Mouse (Mus musculus) forebrain, postnatal 0 days (tissue): Measurements from ENCODE around the gene Gm7579. TPM values are rescaled to one million over a fixed set of nuclear protein-coding genes. Genes with fewer than 3 reads are reported as not detected.
"Not testable (repeated sequence)": the region's sequence is repeated elsewhere in the genome, so short reads cannot be mapped to it uniquely, and the experiment has no call there.

ENCODE experiments used
- ATAC-seq: fragments of 200-750 bp; cut with Nextera tagmentation; 2 replicates; pipeline ENCODE4 v1.8.0; 2017; ENCODE audit warnings: mild to moderate bottlenecking, moderate library complexity
- DNase-seq: peaks from one replicate; pipeline ENCODE4 v3.0.0-alpha.2; 2015
- H3K27ac ChIP-seq: fragments of 300-500 bp; sonication (generic); 2 replicates; pipeline ENCODE4 v1.5.1; 2014; ENCODE audit warnings: low read depth, mild to moderate bottlenecking, antibody characterized with exemption, low read length, moderate library complexity, mixed read lengths
- H3K27me3 ChIP-seq: fragments of 300-500 bp; sonication (generic); 2 replicates; pipeline ENCODE4 v1.6.1; 2014; ENCODE audit warnings: mild to moderate bottlenecking, low read length, mixed read lengths; ENCODE audit not compliant: insufficient read depth
- H3K36me3 ChIP-seq: fragments of 300-500 bp; sonication (generic); 2 replicates; pipeline ENCODE4 v1.6.1; 2014; ENCODE audit warnings: mild to moderate bottlenecking, moderate library complexity; ENCODE audit not compliant: insufficient read depth
- H3K4me1 ChIP-seq: fragments of 300-500 bp; sonication (generic); 2 replicates; pipeline ENCODE4 v1.6.1; 2014; ENCODE audit warnings: antibody characterized with exemption; ENCODE audit not compliant: insufficient read depth
- H3K4me2 ChIP-seq: fragments of 300-500 bp; sonication (generic); 2 replicates; pipeline ENCODE4 v1.6.1; 2014; ENCODE audit warnings: low read depth, mild to moderate bottlenecking, moderate library complexity
- H3K4me3 ChIP-seq: fragments of 300-500 bp; sonication (generic); 2 replicates; pipeline ENCODE4 v1.5.1; 2014; ENCODE audit warnings: low read depth, low read length, mixed read lengths
- H3K9ac ChIP-seq: fragments of 300-500 bp; sonication (generic); 2 replicates; pipeline ENCODE4 v1.6.1; 2014; ENCODE audit warnings: mild to moderate bottlenecking
- H3K9me3 ChIP-seq: fragments of 300-500 bp; sonication (generic); 2 replicates; pipeline ENCODE4 v1.6.1; 2016; ENCODE audit warnings: low read length
- CTCF ChIP-seq: sonication (generic); IDR thresholded peaks from 2 replicates; pipeline ENCODE4 v1.5.1; 2016; ENCODE audit warnings: antibody characterized with exemption, control low read depth, low read depth
- WGBS: fragments of 180-500 bp; shearing (Covaris S2); extraction: QIAGEN DNeasy Blood & Tissue Kit; methylation state at CpG from one replicate; pipeline ENCODE4 v1.1.7; 2014; 5-methylcytosine and 5-hydroxymethylcytosine counted together
- polyA plus RNA-seq: library from polyadenylated mRNA; unstranded; fragments of >200 nt; fragmentation: Nextera tagmentation; extraction: Ambion mirVana; gene quantifications from 2 replicates; pipeline ENCODE4 v1.2.1, GENCODE M21; 2015
- total RNA-seq: library from RNA; depleted of rRNA; stranded (reverse); fragments of >200 nt; gene quantifications from 2 replicates; pipeline ENCODE4 v1.2.3, GENCODE M21; 2014; rRNA removed

Gm7579 gene
- total RNA-seq = not detected in 2 replicates
- not detected in 2 replicates for polyA plus RNA-seq

DNA sequence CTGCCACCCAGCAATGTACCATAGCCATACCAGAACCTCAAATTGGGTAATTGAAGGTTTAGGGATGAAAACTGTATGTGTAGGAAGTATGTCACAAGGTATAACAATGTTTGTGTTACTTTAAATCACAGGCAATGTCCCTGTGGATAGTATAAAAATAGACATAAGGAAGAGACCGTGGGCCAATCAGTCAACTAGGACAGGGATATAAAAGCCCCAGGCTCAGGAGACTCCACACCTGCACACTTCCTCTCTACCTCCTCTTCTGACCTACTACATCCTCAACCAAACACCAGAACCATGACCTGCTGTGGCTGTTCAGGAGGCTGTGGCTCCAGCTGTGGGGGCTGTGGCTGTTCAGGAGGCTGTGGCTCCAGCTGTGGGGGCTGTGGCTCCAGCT, at the start of gene Gm7579:
Gm7579 (plus strand) TSS at position 301 of the 400 bp plus-strand sequence.
- Histone ChIP-seq H3K27me3 (no peaks in the 10 kb centered on the region), H3K36me3 (no peaks in the 10 kb centered on the region), H3K4me3 (no peak within 1 kb of the TSS), H3K27ac (no peak within 1 kb of the TSS), H3K9ac (no peak within 1 kb of the TSS), H3K9me3 (no peaks in the 10 kb centered on the region), H3K4me2 (no peak within 1 kb of the TSS), H3K4me1 (no peaks in the 10 kb centered on the region)
- no peak for ATAC-seq
- no peak for DNase-seq
- WGBS = 78% methylated on average over 1 of the region's 1 CpGs
- no peak for TF ChIP-seq CTCF

DNA sequence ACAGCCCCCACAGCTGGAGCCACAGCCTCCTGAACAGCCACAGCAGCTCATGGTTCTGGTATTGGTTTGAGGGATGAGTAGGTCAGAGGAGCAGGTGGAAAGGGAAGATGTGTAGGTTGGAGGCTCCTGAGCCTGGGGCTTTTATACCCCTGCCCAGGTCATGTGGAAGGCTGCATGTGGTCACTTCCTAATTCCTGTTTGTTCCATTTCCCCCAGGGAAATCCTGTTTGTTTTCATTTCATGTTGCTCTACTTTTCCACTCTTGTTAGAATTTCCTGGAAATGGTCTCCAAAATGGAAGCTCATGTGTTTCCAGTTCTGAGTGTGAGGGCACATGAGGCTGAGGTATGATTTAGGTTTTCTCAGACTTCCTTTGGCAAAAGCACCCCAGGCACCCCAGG, 46.0 kb upstream of the Gm7579 start, which contains the start of gene Gm4553:
Gm4553 (minus strand) TSS at position 101 of the 400 bp plus-strand sequence.
- not testable (repeated sequence) for H3K36me3 ChIP-seq, H3K4me1 ChIP-seq, DNase-seq, H3K9ac ChIP-seq, H3K9me3 ChIP-seq, H3K4me2 ChIP-seq, H3K27ac ChIP-seq, H3K4me3 ChIP-seq, H3K27me3 ChIP-seq, ATAC-seq

DNA sequence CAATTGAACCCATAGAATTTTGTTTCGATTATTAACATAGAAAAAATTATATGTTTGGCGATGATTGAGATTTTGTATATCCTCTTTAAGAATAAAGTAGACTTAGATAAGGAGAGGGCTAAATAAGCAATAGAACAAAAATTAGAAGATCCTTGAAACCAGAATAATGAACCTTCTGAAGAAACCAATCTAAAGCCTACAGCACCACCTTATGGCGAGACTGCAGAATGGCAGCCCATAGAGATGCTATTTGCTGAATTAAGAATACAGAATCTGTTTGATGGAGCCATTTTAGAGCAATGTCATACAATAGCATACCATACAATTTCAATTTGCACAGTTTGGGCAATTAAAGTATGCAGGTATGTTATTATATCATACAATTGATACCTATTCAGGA, 41.8 kb upstream of the Gm7579 start:
- 49% methylated on average over 3 of the region's 3 CpGs for WGBS
- DNase-seq (peak; percentile 77), ATAC-seq (no peak)
- Histone ChIP-seq H3K9ac (no peak overlapping the region), H3K4me1 (no peaks in the 10 kb centered on the region), H3K27me3 (no peaks in the 10 kb centered on the region), H3K27ac (no peak overlapping the region), H3K36me3 (no peaks in the 10 kb centered on the region), H3K4me3 (no peak overlapping the region), H3K9me3 (no peaks in the 10 kb centered on the region), H3K4me2 (no peak overlapping the region)
- peak; percentile 77 for TF ChIP-seq CTCF

DNA sequence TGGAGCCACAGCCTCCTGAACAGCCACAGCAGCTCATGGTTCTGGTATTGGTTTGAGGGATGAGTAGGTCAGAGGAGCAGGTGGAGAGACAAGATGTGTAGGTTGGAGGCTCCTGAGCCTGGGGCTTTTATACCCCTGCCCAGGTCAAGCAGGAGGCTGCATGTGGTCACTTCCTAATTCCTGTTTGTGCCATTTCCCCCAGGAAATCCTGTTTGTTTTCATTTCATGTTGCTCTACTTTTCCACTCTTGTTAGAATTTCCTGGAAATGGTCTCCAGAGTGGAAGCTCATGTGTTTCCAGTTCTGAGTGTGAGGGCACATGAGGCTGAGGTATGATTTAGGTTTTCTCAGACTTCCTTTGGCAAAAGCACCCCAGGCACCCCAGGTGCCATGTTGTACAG, 35.8 kb upstream of the Gm7579 start, which contains the start of gene Krtap5-2:
Krtap5-2 (minus strand) TSS at position 101 of the 400 bp plus-strand sequence.
- not testable (repeated sequence) for H3K4me1 ChIP-seq, H3K27ac ChIP-seq, H3K27me3 ChIP-seq, ATAC-seq, H3K9me3 ChIP-seq, H3K9ac ChIP-seq, H3K4me2 ChIP-seq, DNase-seq, H3K36me3 ChIP-seq, H3K4me3 ChIP-seq

DNA sequence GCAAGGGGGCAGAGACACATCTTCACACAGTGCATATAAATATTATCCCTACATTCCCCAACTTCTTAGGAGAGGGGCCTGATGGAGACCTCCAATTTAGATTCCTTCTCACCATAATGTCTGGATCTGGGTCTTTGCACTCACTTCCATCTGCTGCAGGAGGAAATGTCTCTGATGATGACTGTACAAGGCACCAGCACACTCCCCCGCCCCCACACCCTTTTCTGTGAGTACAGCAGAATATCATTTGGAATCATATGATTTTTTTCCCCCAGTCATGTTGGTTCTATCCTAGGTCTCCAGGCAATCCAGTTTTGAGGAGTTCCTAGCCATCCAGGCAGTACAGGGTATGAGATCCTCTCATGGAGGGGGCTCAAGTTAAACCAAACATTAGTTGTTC, 33.0 kb upstream of the Gm7579 start:
- 78% methylated on average over 1 of the region's 1 CpGs for WGBS
- no peak for TF ChIP-seq CTCF

DNA sequence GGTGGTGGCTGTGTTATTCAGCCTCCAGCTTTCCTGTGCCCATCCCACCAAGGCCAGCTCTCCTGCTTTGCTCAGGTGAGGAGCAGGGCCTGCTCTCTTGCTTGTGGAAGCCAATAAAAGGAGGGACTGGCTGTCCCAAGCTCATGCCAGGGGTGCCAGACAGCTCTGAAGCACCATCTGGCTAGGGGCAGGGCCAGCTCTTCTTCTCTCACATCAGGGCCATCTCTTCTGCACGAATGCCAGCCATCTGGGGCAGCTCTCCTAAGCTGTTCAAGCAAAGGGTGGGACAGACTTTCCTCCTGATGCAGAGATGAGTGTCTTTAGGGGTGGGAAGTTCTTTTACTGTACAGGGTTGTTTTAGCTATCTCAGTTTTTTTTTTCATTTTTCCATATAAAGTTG, 30.6 kb upstream of the Gm7579 start:
- DNase-seq (no peak), ATAC-seq (no peak)
- no peak overlapping the region for H3K27ac ChIP-seq
- no peaks in the 10 kb centered on the region for H3K9me3 ChIP-seq
- H3K27me3 ChIP-seq = no peaks in the 10 kb centered on the region
- H3K4me2 ChIP-seq = no peak overlapping the region
- H3K9ac ChIP-seq = no peak overlapping the region
- no peaks in the 10 kb centered on the region for H3K36me3 ChIP-seq
- TF ChIP-seq CTCF = no peak
- no peaks in the 10 kb centered on the region for H3K4me1 ChIP-seq
- no peak overlapping the region for H3K4me3 ChIP-seq
- WGBS = 64% methylated on average over 1 of the region's 1 CpGs

More for the DNA sequence above, 33.0 kb upstream of the Gm7579 start:
- no peak for ATAC-seq
- no peak for DNase-seq
- Histone ChIP-seq H3K36me3 (no peaks in the 10 kb centered on the region), H3K9ac (no peak overlapping the region), H3K27me3 (no peaks in the 10 kb centered on the region), H3K9me3 (no peaks in the 10 kb centered on the region), H3K4me2 (no peak overlapping the region), H3K4me3 (no peak overlapping the region), H3K27ac (no peak overlapping the region), H3K4me1 (no peaks in the 10 kb centered on the region)

DNA sequence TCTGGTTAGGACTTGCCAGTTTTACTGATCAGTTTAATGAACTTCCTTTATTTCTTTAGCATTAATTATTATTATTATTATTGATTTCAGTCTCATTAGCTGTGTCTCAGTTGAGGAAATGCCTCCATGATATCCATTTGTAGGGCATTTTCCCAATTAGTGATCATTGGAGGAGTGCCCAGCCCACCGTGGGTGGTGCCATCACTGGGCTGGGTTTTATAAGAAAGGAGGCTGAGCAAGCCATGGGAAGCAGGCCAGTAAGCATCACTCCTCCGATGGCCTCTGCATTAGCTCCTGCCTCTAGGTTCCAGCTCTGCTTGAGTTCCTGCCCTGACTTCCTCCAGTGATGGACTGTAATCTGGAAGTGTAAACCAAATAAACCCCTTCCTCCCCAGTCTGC, 23.5 kb upstream of the Gm7579 start:
- no peak for DNase-seq
- H3K27me3 ChIP-seq = no peaks in the 10 kb centered on the region
- H3K36me3 ChIP-seq = no peaks in the 10 kb centered on the region
- 30% methylated on average over 2 of the region's 2 CpGs for WGBS
- TF ChIP-seq CTCF = no peak
- no peaks in the 10 kb centered on the region for H3K4me1 ChIP-seq
- ATAC-seq = no peak
- no peak overlapping the region for H3K4me2 ChIP-seq
- H3K4me3 ChIP-seq = no peak overlapping the region
- H3K27ac ChIP-seq = no peak overlapping the region
- no peaks in the 10 kb centered on the region for H3K9me3 ChIP-seq
- no peak overlapping the region for H3K9ac ChIP-seq

DNA sequence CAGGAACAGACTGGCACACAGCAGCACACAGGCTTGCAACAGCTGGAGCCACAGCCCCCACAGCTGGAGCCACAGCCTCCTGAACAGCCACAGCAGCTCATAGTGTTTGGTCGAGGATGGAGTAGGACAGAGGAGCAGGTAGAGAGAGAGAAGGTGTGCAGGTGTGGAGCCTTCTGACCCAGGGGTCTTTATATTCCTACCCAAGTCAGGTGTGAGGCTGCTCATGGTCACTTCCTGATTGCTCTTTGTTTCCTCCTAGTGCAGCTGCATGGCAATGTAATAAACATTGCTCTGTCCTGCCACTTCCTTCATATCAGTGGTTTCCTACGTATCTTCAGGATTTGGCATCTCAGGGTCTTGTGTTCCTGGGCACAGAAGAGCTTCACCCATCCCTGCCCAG, 21.4 kb upstream of the Gm7579 start, which contains the start of gene Gm10153:
Gm10153 (minus strand) TSS at position 101 of the 400 bp plus-strand sequence.
- WGBS = 52% methylated on average over 2 of the region's 2 CpGs
- ATAC-seq = no peak
- no peaks in the 10 kb centered on the region for H3K4me1 ChIP-seq

More for the DNA sequence above, 21.4 kb upstream of the Gm7579 start, which contains the start of gene Gm10153:
- Histone ChIP-seq H3K4me3 (no peak within 1 kb of the TSS), H3K9ac (no peak within 1 kb of the TSS), H3K9me3 (no peaks in the 10 kb centered on the region), H3K27ac (no peak within 1 kb of the TSS), H3K36me3 (no peaks in the 10 kb centered on the region), H3K4me2 (no peak within 1 kb of the TSS), H3K27me3 (no peaks in the 10 kb centered on the region)
- TF ChIP-seq CTCF = no peak
- no peak for DNase-seq
